Mouse (Mus musculus) inflammation-experienced regulatory T-cells, adult 6 months (primary cell): ENCODE results near the gene Ptgdr2. TPM values are rescaled to one million over a fixed set of nuclear protein-coding genes. Genes with fewer than 3 reads are reported as not detected.
A peak's percentile ranks its signal among the peaks of the same experiment; 100 is the strongest.

Source experiments
- ATAC-seq: one replicate; pipeline ENCODE4 v1.8.0; 2017
- polyA plus RNA-seq, 3 experiments: library from polyadenylated mRNA; unstranded; fragments of 100-300 nt; shearing (Covaris generic); gene quantifications; one replicate each; pipeline ENCODE4 v1.2.1; 2017

Gene Ptgdr2
- polyA plus RNA-seq, 3 experiments from 2014 or later = 0.22 TPM; not detected in 2

DNA sequence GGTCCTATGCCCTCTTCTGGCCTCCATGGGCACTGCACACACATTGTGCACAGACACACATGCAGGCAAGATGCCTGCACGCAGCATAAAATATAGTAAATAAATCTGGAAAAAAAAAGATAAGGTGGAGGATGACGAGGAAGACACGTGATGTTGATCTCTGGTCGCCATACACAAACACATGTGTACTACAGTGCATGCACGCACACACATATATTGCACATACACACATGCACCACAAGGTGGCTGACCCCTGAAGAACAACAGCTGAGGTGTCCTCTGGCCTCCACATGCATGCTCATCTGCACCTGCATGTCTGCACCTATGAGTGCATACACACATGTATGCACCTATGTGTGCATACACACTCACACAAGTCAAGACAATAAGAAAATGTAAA, 883 bp upstream of the Ptgdr2 start:
- ATAC-seq = no peak

DNA sequence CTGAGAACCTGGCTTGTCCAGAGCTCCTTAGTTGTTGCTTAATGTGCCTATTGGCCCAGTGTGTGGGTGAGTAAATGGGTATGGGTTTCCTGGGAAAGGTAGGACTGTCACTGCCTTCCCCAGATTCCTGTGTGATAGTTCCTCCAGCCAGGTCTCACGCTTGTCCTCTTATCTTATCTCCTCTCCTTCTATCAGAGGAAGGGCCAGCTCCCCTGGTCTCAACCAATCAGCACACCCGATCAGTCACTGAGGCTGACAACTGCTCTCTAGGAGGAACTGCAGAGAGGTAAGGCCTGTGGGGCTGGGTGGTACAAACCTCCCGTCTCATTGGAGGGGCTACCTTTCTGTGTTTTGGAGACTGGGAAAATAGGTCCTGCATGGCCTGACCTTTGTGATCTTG, 1.8 kb downstream of the Ptgdr2 start:
- no peak for ATAC-seq

DNA sequence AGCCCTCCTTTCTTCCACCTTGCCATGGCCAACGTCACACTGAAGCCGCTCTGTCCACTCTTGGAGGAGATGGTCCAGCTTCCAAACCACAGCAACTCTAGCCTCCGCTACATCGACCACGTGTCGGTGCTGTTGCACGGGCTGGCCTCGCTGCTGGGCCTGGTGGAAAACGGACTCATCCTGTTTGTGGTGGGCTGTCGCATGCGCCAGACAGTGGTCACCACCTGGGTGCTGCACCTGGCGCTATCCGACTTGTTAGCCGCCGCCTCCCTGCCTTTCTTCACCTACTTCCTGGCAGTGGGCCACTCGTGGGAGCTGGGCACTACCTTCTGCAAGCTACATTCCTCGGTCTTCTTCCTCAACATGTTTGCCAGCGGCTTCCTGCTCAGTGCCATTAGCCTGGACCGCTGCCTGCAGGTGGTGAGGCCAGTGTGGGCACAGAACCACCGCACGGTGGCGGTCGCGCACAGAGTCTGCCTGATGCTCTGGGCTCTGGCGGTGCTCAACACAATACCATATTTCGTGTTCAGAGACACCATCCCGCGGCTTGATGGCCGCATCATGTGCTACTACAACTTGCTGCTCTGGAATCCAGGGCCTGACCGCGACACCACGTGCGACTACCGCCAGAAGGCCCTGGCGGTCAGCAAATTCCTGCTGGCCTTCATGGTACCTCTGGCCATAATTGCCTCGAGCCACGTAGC, 3.3 kb downstream of the Ptgdr2 start:
- ATAC-seq = no peak

DNA sequence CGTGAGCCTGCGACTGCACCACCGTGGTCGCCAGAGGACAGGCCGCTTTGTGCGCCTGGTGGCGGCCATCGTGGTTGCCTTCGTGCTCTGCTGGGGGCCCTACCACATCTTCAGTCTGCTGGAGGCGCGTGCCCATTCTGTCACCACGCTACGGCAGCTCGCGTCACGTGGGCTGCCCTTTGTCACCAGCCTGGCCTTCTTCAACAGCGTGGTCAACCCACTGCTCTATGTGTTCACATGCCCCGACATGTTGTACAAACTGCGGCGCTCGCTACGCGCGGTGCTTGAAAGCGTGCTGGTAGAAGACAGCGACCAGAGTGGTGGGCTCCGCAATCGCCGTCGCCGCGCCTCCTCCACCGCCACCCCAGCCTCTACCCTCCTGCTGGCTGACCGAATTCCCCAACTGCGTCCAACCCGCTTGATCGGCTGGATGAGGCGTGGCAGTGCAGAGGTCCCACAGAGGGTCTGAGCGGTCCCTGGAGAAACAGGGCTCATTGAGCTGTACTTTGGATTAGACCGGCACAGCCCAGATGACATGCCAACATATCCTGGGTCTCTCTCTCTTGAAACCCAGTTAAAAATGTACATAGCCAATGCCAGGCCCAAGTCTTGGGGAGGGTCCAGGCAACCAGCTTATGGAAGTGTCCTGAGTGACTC, 4.0 kb downstream of the Ptgdr2 start:
- ATAC-seq = no peak

GRCm38 (mm10) chr19:10943955-10944354, 7.0 kb downstream of the Ptgdr2 start:
- no peak for ATAC-seq

GRCm38 (mm10) chr19:10946506-10946905, 9.5 kb downstream of the Ptgdr2 start:
- ATAC-seq = no peak

DNA sequence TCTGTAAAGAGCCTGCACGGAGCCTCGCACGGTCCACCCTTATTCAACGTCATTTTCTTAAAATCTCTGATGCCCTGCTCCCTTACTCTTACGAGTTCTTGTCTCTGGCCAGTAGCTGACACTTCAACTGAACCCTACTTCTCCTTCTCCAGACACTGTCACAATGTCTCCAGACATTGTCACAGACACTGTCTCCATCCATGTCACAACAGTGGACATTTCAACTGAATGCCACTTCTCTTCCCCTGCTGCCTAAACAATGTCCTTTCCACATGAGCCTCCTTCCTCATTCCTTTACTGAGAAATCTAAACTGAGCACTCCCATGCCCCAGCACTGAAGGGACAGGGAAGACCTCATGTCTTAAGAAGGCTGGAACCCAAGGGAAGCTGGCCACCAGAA, 10.3 kb downstream of the Ptgdr2 start:
- no peak for ATAC-seq

GRCm38 (mm10) chr19:10948416-10948815, 11.5 kb downstream of the Ptgdr2 start:
- ATAC-seq = no peak

- peak; percentile 96 for ATAC-seq
These were observed 12.2 kb downstream of the Ptgdr2 start, which contains the start of gene Ccdc86 for GRCm38 (mm10) chr19:10949112-10949511. Ccdc86 (minus strand) TSS chr19:10949266.

DNA sequence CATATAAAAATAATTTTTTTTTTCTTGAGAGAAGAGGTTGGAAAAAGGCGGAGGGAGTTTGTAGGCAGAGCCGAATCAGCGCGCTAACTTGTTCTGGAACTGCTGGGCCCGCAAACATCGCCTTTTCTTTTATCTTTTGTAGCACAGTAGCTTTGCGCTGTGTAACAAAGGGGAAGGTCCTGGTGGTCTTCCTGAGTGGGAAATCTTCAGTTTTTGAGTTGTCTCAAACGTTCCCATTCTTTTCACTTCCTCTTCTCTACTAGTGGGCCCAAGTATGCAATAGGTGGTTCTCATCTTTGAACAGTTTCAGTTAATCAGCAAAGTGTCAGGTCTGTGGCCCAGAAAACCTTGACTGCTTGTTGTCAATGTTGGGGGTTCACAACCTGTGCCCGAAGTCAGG, 12.6 kb downstream of the Ptgdr2 start:
- no peak for ATAC-seq

DNA sequence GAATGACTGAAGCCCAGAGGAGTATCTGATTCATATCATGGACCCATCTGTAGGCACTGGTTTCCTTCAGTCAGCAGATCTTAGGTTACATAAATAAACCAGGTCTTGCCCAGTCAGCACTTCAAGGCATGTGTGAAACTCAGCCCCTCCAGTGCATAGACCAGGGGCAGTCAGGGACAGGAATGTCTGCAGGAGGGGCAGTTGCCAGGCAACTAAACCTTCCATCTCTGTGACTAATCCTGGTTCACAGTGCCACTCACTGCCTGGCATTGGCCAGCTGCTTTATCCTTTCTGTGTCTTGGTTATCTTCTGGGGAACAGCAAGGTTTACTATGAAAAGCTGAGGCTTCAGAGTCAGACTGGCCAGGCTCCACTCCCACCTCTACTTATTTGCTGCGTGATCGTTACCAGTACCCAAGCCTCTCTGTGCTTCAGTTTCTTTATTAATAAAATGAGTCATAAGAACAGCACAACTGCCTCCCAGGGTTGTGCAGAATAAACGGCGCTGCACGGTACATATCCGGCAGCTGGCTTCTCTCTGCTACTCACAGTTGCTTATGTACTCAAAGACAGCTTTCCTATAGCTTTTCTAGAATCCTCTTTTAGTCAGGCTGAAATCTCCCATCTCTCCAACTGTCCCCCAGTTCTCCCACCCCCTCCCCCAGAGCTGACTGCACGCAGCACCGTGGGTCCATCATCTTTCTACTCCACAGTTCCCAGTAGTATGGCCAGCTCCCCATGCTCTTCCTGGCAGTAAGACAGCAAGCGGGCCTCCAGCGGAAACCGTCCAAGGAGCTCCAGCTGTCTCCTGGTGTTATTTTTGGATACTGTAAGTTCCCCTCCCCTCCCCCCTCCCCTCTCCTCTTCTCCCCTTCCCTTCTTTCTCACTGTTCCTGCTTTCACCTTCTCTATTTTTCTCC, 15.3 kb downstream of the Ptgdr2 start:
- ATAC-seq = no peak

GRCm38 (mm10) chr19:10959085-10959977, 22.4 kb downstream of the Ptgdr2 start:
- ATAC-seq = peak; percentile 65

- no peak for ATAC-seq
These were observed 23.0 kb downstream of the Ptgdr2 start for GRCm38 (mm10) chr19:10959978-10960346.

GRCm38 (mm10) chr19:10965721-10966120, 28.8 kb downstream of the Ptgdr2 start:
- no peak for ATAC-seq

- ATAC-seq = no peak
These were observed 31.6 kb downstream of the Ptgdr2 start for GRCm38 (mm10) chr19:10968578-10968977.

- no peak for ATAC-seq
These were observed 33.5 kb downstream of the Ptgdr2 start for GRCm38 (mm10) chr19:10970457-10970856.

DNA sequence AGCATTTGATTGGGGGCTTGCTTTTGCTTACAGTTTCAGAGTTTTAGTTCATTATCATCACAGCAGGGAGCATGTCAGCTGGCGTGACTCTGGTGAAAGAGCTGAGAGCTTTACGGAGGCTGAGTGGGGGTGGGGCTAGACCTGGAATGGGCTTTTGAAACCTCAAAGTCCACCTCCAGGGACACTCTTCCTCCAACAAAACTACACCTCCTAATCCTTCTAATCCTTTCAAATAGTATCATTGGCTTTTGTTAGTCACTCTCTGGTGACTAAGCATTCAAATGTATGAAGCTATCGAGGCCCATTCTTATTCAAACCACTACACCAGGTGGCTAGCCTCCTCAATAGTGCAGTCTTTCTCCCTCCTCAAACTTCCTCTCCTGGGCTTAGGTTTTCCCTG, 35.7 kb downstream of the Ptgdr2 start:
- ATAC-seq = no peak

- ATAC-seq = no peak
These were observed 36.2 kb downstream of the Ptgdr2 start for GRCm38 (mm10) chr19:10973187-10973586.

DNA sequence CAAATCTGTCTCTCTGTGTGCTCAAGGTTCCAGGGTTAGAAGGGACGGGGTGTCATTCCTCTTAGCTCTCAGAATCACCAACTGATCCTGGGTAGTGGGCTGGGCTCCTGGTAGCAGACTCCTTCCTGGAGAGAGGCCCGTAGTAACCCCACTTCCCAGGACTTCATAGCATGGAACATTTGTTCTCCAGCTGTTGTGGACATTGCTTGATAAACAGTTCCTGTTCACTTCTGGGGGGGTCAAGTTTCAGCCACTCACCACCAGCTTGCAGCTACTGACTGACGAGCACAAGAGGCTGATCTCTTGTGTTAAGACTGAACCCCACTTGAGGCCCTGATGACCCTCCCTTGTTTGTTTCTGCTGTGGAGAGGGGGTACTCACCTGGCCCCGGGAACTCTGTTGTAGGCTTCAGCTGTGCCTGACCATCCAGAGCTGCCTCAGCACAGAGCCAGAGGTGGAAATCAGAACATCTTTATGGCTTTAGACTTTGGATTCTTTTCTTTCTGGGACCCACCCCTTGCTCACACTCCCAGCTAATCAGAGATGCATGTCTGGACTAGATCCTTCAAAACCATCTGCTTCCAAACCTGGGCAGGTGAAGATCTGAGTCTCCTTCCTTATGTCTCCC, 37.4 kb downstream of the Ptgdr2 start, which contains the start of gene Ms4a10:
TSS of gene Ms4a10 (minus strand) at position 433 of the 628 bp plus-strand sequence.
- no peak for ATAC-seq

GRCm38 (mm10) chr19:10975187-10975586, 38.2 kb downstream of the Ptgdr2 start:
- ATAC-seq = no peak

DNA sequence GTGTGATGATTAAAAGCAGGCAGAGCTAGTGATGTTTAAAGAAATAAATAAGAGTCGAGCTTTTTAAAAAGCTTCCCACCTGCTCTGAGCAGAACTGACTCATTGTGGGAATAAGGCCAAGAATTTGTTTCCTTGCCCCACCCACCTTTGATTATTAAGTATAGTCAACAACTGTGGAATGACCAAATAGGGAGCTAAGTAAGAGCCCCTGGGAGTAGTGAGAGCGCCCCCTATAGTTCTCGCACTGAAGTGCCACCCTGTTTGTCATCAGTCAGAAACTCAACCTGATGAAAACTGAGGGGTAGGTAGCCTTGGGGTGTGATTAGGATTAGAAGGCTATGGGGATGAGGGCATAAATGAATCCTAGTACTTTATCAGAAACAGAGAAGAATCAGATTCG, 39.4 kb downstream of the Ptgdr2 start:
- ATAC-seq = no peak
